Mouse (Mus musculus) lung, embryonic 16.5 days (tissue): ENCODE results near the gene Cacnb1. TPM values are rescaled to one million over a fixed set of nuclear protein-coding genes. Genes with fewer than 3 reads are reported as not detected.

Source experiments
- ATAC-seq: fragments of 200-750 bp; cut with Nextera tagmentation; 2 replicates; pipeline ENCODE4 v1.8.0; 2017; ENCODE audit warnings: low read depth, mild to moderate bottlenecking, moderate library complexity
- H3K27ac ChIP-seq: fragments of 300-500 bp; sonication (generic); 2 replicates; pipeline ENCODE4 v1.5.1; 2014; ENCODE audit warnings: mild to moderate bottlenecking, control low read depth, low read length
- H3K27me3 ChIP-seq: fragments of 300-500 bp; sonication (generic); 2 replicates; pipeline ENCODE4 v1.6.1; 2014; ENCODE audit warnings: low read depth, low read length, mixed read lengths; ENCODE audit not compliant: control insufficient read depth, insufficient read depth
- H3K36me3 ChIP-seq: fragments of 300-500 bp; sonication (generic); 2 replicates; pipeline ENCODE4 v1.6.1; 2014; ENCODE audit warnings: low read length; ENCODE audit not compliant: control insufficient read depth, insufficient read depth
- H3K4me1 ChIP-seq: fragments of 300-500 bp; sonication (generic); replicated peaks from 2 replicates; pipeline ENCODE4 v1.6.1; 2014; ENCODE audit warnings: low read length, mixed read lengths; ENCODE audit not compliant: control insufficient read depth, insufficient read depth
- H3K4me2 ChIP-seq: fragments of 300-500 bp; sonication (generic); 2 replicates; pipeline ENCODE4 v1.6.1; 2014; ENCODE audit warnings: low read depth, low read length, control low read depth
- H3K4me3 ChIP-seq: fragments of 300-500 bp; sonication (generic); 2 replicates; pipeline ENCODE4 v1.5.1; 2014; ENCODE audit warnings: mild to moderate bottlenecking, low read length, control low read depth
- H3K9ac ChIP-seq: fragments of 300-500 bp; sonication (generic); 2 replicates; pipeline ENCODE4 v1.6.1; 2014; ENCODE audit warnings: low read length, control low read depth
- H3K9me3 ChIP-seq: fragments of 300-500 bp; sonication (generic); 2 replicates; pipeline ENCODE4 v1.6.1; 2016; ENCODE audit warnings: low read length; ENCODE audit not compliant: control insufficient read depth
- WGBS: fragments of 180-500 bp; shearing (Covaris S2); extraction: QIAGEN DNeasy Blood & Tissue Kit; methylation state at CpG from one replicate; pipeline ENCODE4 v1.1.7; 2014; 5-methylcytosine and 5-hydroxymethylcytosine counted together
- polyA plus RNA-seq: library from polyadenylated mRNA; unstranded; fragments of >200 nt; fragmentation: Nextera tagmentation; extraction: Ambion mirVana; gene quantifications from 2 replicates; pipeline ENCODE4 v1.2.1, GENCODE M21; 2015

Cacnb1 gene
- 6.4 and 6.7 TPM in 2 replicates for polyA plus RNA-seq

DNA sequence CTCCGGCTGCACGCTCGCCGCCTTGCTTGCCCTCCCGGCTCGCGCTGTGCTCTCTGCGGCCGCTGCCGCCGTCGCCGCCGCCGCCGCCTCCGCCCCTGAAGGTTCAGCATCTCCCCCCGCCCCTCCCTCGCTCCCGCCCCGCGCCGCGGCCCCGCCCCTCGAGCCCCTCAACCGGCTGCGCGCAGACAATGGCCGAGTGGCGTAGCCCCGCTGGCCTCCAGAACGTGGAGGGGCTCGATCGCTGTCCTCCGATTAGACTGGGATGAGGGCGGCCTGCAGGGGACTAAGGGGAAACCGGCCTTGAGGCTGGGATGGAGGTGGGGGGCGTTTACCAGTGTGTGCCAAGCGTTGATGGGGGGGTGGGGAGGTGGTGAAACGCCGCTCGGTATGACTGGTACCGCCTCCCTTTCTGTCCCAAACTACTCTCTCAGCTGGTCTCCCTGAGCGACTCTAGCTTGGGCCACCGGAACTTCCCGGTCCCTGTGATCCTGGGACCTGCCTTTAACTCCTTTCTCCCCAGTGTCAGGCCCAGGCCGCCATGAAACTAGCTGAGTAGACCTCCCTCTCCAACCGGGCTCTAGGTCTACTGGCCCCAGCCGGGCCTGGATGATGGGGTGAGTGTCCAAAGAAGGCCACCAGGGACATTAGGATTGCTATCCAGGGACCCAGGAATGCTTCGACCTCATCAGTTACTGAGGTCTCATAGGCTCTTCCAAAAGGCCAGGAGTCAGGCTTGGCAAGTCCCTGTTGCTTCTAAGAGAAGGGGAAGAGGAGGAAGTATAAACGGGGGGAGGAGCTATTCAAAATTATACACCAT is at the start of gene Cacnb1:
Gene Cacnb1, minus strand, starts transcription at position 480 of the 817 bp plus-strand sequence.
- H3K4me1 ChIP-seq = peaks cover 25% of the 10 kb centered on the region
- peak; percentile 68 for ATAC-seq
- H3K9me3 ChIP-seq = no peaks in the 10 kb centered on the region
- peak within 1 kb of the TSS; percentile 75 for H3K27ac ChIP-seq
- peak within 1 kb of the TSS; percentile 78 for H3K4me3 ChIP-seq
- H3K4me2 ChIP-seq = peak within 1 kb of the TSS; percentile 99
- peak within 1 kb of the TSS; percentile 84 for H3K9ac ChIP-seq
- under 1% methylated on average over 47 of the region's 52 CpGs for WGBS
- no peaks in the 10 kb centered on the region for H3K27me3 ChIP-seq
- no peaks in the 10 kb centered on the region for H3K36me3 ChIP-seq

DNA sequence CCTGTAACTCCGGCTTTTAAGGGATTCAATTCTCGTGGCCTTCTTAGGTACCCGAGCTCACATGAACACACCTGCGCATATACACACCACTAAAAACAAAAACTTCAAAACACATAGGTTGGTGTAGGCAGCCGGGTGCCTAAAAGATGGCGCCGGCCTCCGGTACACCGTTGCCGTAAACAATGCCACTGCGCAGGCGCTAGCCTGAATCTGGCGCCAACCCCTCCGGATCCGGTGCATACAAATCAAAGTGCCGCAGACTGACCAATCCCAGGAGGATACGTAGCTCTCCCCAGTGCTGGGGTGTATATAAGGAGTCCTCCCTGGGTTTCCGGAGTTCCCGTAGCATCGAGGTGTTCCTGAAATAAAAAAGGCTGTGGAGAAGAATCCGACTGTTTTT is 44.4 kb upstream of the Cacnb1 start:
- Histone ChIP-seq H3K4me2 (no peak overlapping the region), H3K27me3 (no peaks in the 10 kb centered on the region), H3K9me3 (peaks cover 7% of the 10 kb centered on the region), H3K4me1 (no peaks in the 10 kb centered on the region), H3K27ac (no peak overlapping the region), H3K36me3 (no peaks in the 10 kb centered on the region), H3K9ac (no peak overlapping the region), H3K4me3 (no peak overlapping the region)
- no peak for ATAC-seq
- WGBS = 93% methylated on average over 21 of the region's 21 CpGs

DNA sequence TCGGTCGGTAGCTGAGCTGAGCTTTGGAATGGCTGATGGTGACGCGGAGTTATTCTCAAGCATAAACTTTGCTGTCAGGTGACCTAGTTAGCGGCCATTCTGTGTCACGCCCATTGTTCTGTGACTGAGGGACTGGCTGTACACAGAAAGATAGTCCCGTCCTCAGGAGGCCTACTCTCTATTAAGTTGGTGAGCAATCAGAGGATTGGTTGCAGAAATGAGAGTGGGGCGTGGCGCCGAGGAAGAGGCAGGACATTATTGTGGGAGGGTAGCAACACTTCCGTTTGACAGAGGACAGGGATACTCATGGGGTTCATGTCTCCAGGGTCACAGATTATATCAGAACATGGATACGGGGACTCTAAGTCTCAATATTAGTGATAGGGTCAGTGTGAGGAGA is 43.4 kb upstream of the Cacnb1 start:
- Histone ChIP-seq H3K27ac (no peak overlapping the region), H3K4me3 (no peak overlapping the region), H3K9me3 (peaks cover 7% of the 10 kb centered on the region), H3K4me1 (no peaks in the 10 kb centered on the region), H3K27me3 (no peaks in the 10 kb centered on the region), H3K4me2 (no peak overlapping the region), H3K9ac (no peak overlapping the region), H3K36me3 (no peaks in the 10 kb centered on the region)
- 89% methylated on average over 12 of the region's 12 CpGs for WGBS
- no peak for ATAC-seq

DNA sequence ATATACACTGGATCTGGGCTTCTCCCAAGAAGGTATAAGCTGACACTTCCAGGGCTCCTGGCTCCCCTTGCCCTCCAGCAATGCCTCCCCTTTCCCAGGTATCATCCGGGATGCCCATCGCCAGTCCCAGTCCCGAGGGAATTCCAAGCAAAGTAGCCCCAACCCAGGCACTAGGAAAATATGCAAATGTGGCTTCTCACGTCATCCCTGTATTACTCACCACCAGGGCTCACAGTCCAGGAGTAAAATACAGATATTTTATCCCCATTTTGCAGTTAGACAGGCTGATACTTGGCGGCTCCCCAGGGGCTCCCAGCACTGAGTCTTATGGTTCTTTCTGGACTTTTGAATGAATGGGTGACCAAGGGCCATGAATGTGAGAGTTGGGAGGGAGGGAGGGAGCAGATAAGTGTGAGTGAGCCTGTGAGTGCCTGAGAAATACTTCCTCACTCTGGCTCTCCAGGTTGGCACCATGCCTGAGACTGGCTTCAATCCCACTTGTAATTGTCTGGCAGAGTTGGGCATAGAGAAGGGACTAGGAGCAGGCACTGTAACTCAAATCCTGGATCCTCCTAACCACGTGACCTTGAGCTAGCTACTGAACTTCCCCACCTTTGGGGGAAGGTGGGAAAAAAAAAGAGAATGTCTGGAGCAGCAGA is 39.2 kb upstream of the Cacnb1 start:
- Histone ChIP-seq H3K27me3 (no peaks in the 10 kb centered on the region), H3K9me3 (peaks cover 3% of the 10 kb centered on the region), H3K36me3 (no peaks in the 10 kb centered on the region), H3K9ac (no peak overlapping the region), H3K4me3 (no peak overlapping the region), H3K27ac (no peak overlapping the region), H3K4me1 (no peaks in the 10 kb centered on the region), H3K4me2 (no peak overlapping the region)
- ATAC-seq = peak; percentile 35; the same call in 1 of the 2 replicates
- WGBS = 41% methylated on average over 6 of the region's 6 CpGs

DNA sequence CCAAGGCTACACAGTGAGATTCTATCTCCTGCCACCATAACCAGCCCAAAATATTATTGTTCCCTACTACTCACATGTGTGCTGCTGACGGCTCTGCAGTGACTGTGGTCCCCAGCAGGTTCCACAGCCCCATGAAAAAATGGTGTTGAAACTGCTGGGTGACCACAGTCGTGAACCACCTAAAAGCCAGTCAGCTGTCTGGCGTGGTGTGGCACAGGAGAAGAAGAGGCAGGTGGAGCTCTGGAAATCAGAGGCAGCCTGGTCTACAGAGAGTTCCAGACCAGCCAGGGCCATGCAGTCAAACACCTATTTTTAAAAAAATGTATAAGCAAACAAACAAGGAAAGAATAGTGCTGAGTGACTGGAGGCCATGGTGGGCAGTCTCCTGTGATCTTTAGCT is 38.6 kb upstream of the Cacnb1 start:
- 69% methylated on average over 3 of the region's 3 CpGs for WGBS
- no peak overlapping the region for H3K9ac ChIP-seq

DNA sequence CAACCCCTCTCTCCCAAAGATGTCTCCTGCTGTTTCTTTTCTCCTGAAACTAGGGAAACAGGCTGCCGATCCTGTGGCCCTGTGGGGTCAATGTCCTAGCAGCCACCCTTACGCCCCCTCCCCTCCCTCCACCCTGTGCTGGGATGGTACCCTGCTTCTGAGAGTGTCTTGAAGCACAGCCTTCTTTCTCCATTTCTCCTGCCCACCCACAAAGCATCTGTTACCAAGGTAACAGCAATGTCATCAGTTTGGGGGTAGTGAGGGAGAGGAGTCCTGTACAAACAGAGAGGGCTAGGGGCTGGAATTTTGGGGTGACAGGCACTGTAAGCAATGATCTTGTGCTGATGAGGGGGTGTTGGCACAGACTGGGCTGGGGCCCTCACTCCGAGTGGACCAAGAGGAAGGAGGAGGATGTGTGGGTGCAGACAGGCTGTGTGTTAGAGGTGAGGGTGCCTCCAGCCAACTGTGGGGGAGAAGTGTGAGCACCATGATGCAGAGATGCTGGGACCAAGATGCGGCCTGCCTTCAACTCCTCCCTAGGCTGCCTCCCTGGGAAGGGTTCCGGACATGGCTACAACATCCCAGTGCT is 37.4 kb upstream of the Cacnb1 start:
- no peak overlapping the region for H3K27ac ChIP-seq
- H3K4me2 ChIP-seq = no peak overlapping the region
- H3K36me3 ChIP-seq = no peaks in the 10 kb centered on the region
- no peaks in the 10 kb centered on the region for H3K9me3 ChIP-seq
- ATAC-seq = no peak
- WGBS = 74% methylated on average over 5 of the region's 5 CpGs
- no peak overlapping the region for H3K4me3 ChIP-seq
- no peak overlapping the region for H3K9ac ChIP-seq
- no peaks in the 10 kb centered on the region for H3K4me1 ChIP-seq
- no peaks in the 10 kb centered on the region; the same call in 1 of the 2 replicates for H3K27me3 ChIP-seq

More for the DNA sequence above, 38.6 kb upstream of the Cacnb1 start:
- Histone ChIP-seq H3K36me3 (no peaks in the 10 kb centered on the region), H3K27ac (no peak overlapping the region), H3K4me1 (no peaks in the 10 kb centered on the region), H3K4me3 (no peak overlapping the region), H3K4me2 (no peak overlapping the region), H3K9me3 (no peaks in the 10 kb centered on the region), H3K27me3 (no peaks in the 10 kb centered on the region; the same call in 1 of the 2 replicates)
- no peak for ATAC-seq

DNA sequence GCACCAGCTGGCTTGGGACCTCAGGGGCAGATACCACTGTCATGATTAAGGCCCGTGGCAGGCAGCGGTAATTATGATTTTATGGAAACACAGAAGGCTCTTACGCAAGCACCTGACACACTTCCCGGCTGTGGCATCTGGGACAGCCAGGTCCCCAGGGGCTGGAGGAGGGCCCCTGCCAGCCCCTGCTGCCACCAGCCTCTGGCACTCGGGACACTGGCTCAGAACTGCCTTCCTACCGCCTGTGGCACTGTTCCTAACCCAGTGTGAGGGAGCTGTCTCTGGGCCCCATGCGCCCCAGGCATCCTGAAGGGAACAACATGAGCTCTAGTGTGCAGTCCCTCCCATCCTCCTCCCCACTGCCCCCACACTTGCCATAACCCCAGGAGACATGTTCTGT is 36.8 kb upstream of the Cacnb1 start:
- Histone ChIP-seq H3K36me3 (no peaks in the 10 kb centered on the region), H3K4me3 (no peak overlapping the region), H3K9me3 (no peaks in the 10 kb centered on the region), H3K27ac (no peak overlapping the region), H3K9ac (no peak overlapping the region), H3K4me2 (no peak overlapping the region), H3K27me3 (no peaks in the 10 kb centered on the region; the same call in 1 of the 2 replicates), H3K4me1 (no peaks in the 10 kb centered on the region)
- no peak for ATAC-seq
- WGBS = 55% methylated on average over 7 of the region's 7 CpGs

DNA sequence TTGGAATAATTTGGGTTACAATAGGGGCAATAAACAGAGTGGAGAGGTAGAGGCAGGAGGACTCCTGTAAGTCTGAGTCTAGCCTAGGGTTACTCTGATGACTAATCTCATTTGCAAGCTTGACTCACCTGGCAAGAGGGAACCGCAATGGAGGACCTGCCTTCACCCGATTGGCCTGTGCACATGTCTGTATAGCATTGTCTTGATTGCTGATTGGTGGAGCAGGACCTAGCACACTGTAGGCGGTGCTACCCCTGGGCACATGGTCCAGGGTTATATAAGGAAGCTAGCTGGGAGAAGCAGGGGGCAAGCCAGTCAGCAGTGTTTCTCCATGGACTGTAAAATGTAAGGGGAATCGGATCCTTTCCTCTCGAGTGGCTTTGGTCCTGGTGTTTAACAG is 35.2 kb upstream of the Cacnb1 start:
- WGBS = 84% methylated on average over 5 of the region's 5 CpGs
- Histone ChIP-seq H3K4me3 (no peak overlapping the region), H3K36me3 (no peaks in the 10 kb centered on the region), H3K4me1 (peaks cover 3% of the 10 kb centered on the region; the same call in 1 of the 2 replicates), H3K27me3 (peaks cover 12% of the 10 kb centered on the region), H3K27ac (no peak overlapping the region), H3K9ac (no peak overlapping the region), H3K9me3 (no peaks in the 10 kb centered on the region), H3K4me2 (no peak overlapping the region)
- ATAC-seq = no peak

DNA sequence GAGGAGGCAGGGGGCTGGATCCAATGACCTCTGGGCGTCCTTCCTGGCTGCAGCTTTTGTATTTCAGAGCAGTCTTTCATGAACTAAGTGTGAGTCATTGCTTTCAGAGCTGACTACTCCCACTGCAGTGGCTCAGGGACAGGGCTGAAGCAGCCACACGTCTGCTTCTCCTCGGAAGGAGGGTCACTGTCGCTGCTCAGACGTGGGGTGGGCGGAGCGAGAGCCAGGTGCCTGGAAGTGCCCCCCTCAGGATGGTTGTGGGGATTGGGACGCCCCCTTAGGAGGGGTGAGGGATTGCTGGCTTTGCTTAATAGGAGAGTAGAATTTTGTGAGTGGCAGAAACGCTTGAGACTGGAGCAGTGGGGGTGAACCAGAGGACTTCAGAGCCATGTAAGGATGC is 34.6 kb upstream of the Cacnb1 start:
- H3K4me3 ChIP-seq = no peak overlapping the region
- 18% methylated on average over 9 of the region's 9 CpGs for WGBS
- ATAC-seq = no peak
- no peak overlapping the region for H3K4me2 ChIP-seq
- no peak overlapping the region for H3K9ac ChIP-seq
- H3K36me3 ChIP-seq = no peaks in the 10 kb centered on the region
- no peak overlapping the region for H3K27ac ChIP-seq
- H3K9me3 ChIP-seq = no peaks in the 10 kb centered on the region
- H3K27me3 ChIP-seq = peaks cover 18% of the 10 kb centered on the region
- H3K4me1 ChIP-seq = peaks cover 7% of the 10 kb centered on the region
